Mouse (Mus musculus) layer of hippocampus, adult 2 months (tissue): ENCODE data around the gene Cog6. TPM values are rescaled to one million over a fixed set of nuclear protein-coding genes. Genes with fewer than 3 reads are reported as not detected.
A peak's percentile ranks its signal among the peaks of the same experiment; 100 is the strongest.

Source experiments
- DNase-seq, 2 experiments: peaks; one replicate each; pipeline ENCODE4 v3.0.0; 2022; ENCODE audit warnings: low spot score in 2 of 2
- H3K27ac ChIP-seq: fragments of 200-600 bp; 2 replicates; pipeline ENCODE4 v1.8.1; 2022
- H3K4me3 ChIP-seq: fragments of 200-600 bp; 2 replicates; pipeline ENCODE4 v1.8.1; 2022; ENCODE audit warnings: mild to moderate bottlenecking
- CTCF ChIP-seq: fragments of 200-600 bp; conservative IDR thresholded peaks from 2 replicates; pipeline ENCODE4 v1.8.1; 2022; ENCODE audit warnings: antibody characterized with exemption, mild to moderate bottlenecking, moderate library complexity
- long read RNA-seq, 2 experiments: library from polyadenylated mRNA; stranded (forward); transcript quantifications; one replicate each; pipeline ENCODE4 v2.0.0; 2021; ENCODE audit warnings: borderline mapping rate in 2 of 2
- total RNA-seq, 2 experiments: library from RNA; stranded (reverse); gene quantifications; 2 replicates each; pipeline ENCODE4 v1.2.3; 2021

Cog6 gene
- total RNA-seq, result 10 to 100 TPM; 37.7 to 42.4 TPM
- long read RNA-seq, experiment 1, transcript Cog6-201 (19 exons, 3,182 nt), result major isoform, 40 of 51 reads
- long read RNA-seq, experiment 1, partial matches to known transcripts, result 1 of 51 reads
- long read RNA-seq, experiment 1, other reads (novel, unspliced or antisense), result 10 of 51 reads
- long read RNA-seq, experiment 2, transcript Cog6-201 (19 exons, 3,182 nt), result major isoform, 50 of 60 reads
- long read RNA-seq, experiment 2, partial matches to known transcripts, result 6 of 60 reads
- long read RNA-seq, experiment 2, other reads (novel, unspliced or antisense), result 3 of 60 reads

GRCm38 (mm10) chr3:53016436-53017340, at the start of gene Cog6:
Cog6 (minus strand) TSS chr3:53017237.
- no peak for TF ChIP-seq CTCF
- peak within 1 kb of the TSS; percentile 94 for H3K27ac ChIP-seq
- peak; percentile 78 to 82 for DNase-seq
- H3K4me3 ChIP-seq, result peak within 1 kb of the TSS; percentile 90

GRCm38 (mm10) chr3:53066095-53066372, 49.0 kb upstream of the Cog6 start:
- TF ChIP-seq CTCF, result no peak
- H3K27ac ChIP-seq, result no peak overlapping the region

GRCm38 (mm10) chr3:53065267-53066094, 48.4 kb upstream of the Cog6 start:
- H3K4me3 ChIP-seq, result no peak overlapping the region
- no peak for DNase-seq

More at GRCm38 (mm10) chr3:53066095-53066372, 49.0 kb upstream of the Cog6 start:
- DNase-seq, result no peak
- no peak overlapping the region for H3K4me3 ChIP-seq

GRCm38 (mm10) chr3:53063423-53064147, 46.5 kb upstream of the Cog6 start:
- H3K27ac ChIP-seq, result no peak overlapping the region
- TF ChIP-seq CTCF, result no peak
- H3K4me3 ChIP-seq, result no peak overlapping the region
- no peak for DNase-seq

More at GRCm38 (mm10) chr3:53065267-53066094, 48.4 kb upstream of the Cog6 start:
- no peak for TF ChIP-seq CTCF
- no peak overlapping the region for H3K27ac ChIP-seq

GRCm38 (mm10) chr3:53059959-53060358, 42.9 kb upstream of the Cog6 start:
- TF ChIP-seq CTCF, result no peak
- DNase-seq, result no peak
- H3K4me3 ChIP-seq, result no peak overlapping the region

GRCm38 (mm10) chr3:53056430-53056829, 39.4 kb upstream of the Cog6 start:
- Histone ChIP-seq H3K4me3 (no peak overlapping the region), H3K27ac (no peak overlapping the region)
- no peak for TF ChIP-seq CTCF
- DNase-seq, result no peak

More at GRCm38 (mm10) chr3:53059959-53060358, 42.9 kb upstream of the Cog6 start:
- no peak overlapping the region for H3K27ac ChIP-seq

- DNase-seq, result no peak
- TF ChIP-seq CTCF, result no peak
- no peak overlapping the region for H3K27ac ChIP-seq
- H3K4me3 ChIP-seq, result no peak overlapping the region
These were observed 35.3 kb upstream of the Cog6 start for GRCm38 (mm10) chr3:53052385-53052784.

GRCm38 (mm10) chr3:53046371-53046770, 29.3 kb upstream of the Cog6 start:
- DNase-seq, result no peak
- Histone ChIP-seq H3K4me3 (no peak overlapping the region), H3K27ac (no peak overlapping the region)
- TF ChIP-seq CTCF, result no peak

- TF ChIP-seq CTCF, result no peak
These were observed 28.7 kb upstream of the Cog6 start for GRCm38 (mm10) chr3:53045697-53046096.

GRCm38 (mm10) chr3:53044682-53045299, 27.8 kb upstream of the Cog6 start:
- no peak for DNase-seq
- no peak for TF ChIP-seq CTCF
- peak overlapping the region; percentile 29 for H3K4me3 ChIP-seq
- H3K27ac ChIP-seq, result no peak overlapping the region

More at GRCm38 (mm10) chr3:53045697-53046096, 28.7 kb upstream of the Cog6 start:
- Histone ChIP-seq H3K27ac (no peak overlapping the region), H3K4me3 (no peak overlapping the region)
- DNase-seq, result no peak

GRCm38 (mm10) chr3:53044238-53044637, 27.2 kb upstream of the Cog6 start:
- DNase-seq, result no peak
- peak overlapping the region; percentile 29; the same call in 1 of the 2 replicates for H3K4me3 ChIP-seq
- TF ChIP-seq CTCF, result no peak
- no peak overlapping the region for H3K27ac ChIP-seq
